Mouse (Mus musculus): ENCODE results near the gene Slitrk5.
A peak's percentile ranks its signal among the peaks of the same experiment; 100 is the strongest.
"Not testable (repeated sequence)": the region's sequence is repeated elsewhere in the genome, so short reads cannot be mapped to it uniquely, and the experiment has no call there.

Slitrk5 gene

GRCm38 (mm10) chr14:111674664-111675147 is at the start of gene Slitrk5:
Gene Slitrk5 (plus strand): TSS chr14:111675097.
- peak; percentile 35 for DNase-seq (ENCODE audit: low read depth, low spot score)

- no peak for DNase-seq (ENCODE audit: low read depth, low spot score)
These were observed 2.0 kb upstream of the Slitrk5 start for GRCm38 (mm10) chr14:111672942-111673341.

- no peak for DNase-seq (ENCODE audit: low read depth, low spot score)
These were observed 591 bp downstream of the Slitrk5 start for GRCm38 (mm10) chr14:111675211-111676165.

- no peak for DNase-seq (ENCODE audit: low read depth, low spot score)
These were observed 1.3 kb downstream of the Slitrk5 start for GRCm38 (mm10) chr14:111676166-111676581.

- DNase-seq (ENCODE audit: low read depth, low spot score) = no peak
These were observed 2.0 kb downstream of the Slitrk5 start for GRCm38 (mm10) chr14:111676851-111677291.

- no peak for DNase-seq (ENCODE audit: low read depth, low spot score)
These were observed 2.6 kb downstream of the Slitrk5 start for GRCm38 (mm10) chr14:111677361-111678070.

- DNase-seq (ENCODE audit: low read depth, low spot score) = no peak
These were observed 5.4 kb downstream of the Slitrk5 start for GRCm38 (mm10) chr14:111680271-111680670.

GRCm38 (mm10) chr14:111681092-111681708 is 6.3 kb downstream of the Slitrk5 start:
- no peak for DNase-seq (ENCODE audit: low read depth, low spot score)

GRCm38 (mm10) chr14:111681773-111682172 is 6.9 kb downstream of the Slitrk5 start:
- no peak for DNase-seq (ENCODE audit: low read depth, low spot score)

- DNase-seq (ENCODE audit: low read depth, low spot score) = no peak
These were observed 8.6 kb downstream of the Slitrk5 start for GRCm38 (mm10) chr14:111683543-111683942.

- DNase-seq (ENCODE audit: low read depth, low spot score) = not testable (repeated sequence)
These were observed 15.2 kb downstream of the Slitrk5 start for GRCm38 (mm10) chr14:111690139-111690538.

- DNase-seq (ENCODE audit: low read depth, low spot score) = no peak
These were observed 54.9 kb downstream of the Slitrk5 start for GRCm38 (mm10) chr14:111729833-111730232.
